Mouse (Mus musculus) forebrain, embryonic 10.5 days (tissue): ENCODE measurements at regions not wholly inside any gene's neighbourhood (a gene's known extent, or its start where the extent isn't known, plus 50 kb on each side); places are given as distances from the start of the nearest gene placed in this dataset.

Experiments used
- DNase-seq: peaks from one replicate; pipeline ENCODE4 v3.0.0-alpha.2; 2017; ENCODE audit warnings: low spot score; ENCODE audit errors: extremely low spot score
- H3K27ac ChIP-seq: fragments of 300-500 bp; sonication (generic); 2 replicates; pipeline ENCODE4 v1.5.1; 2016; ENCODE audit warnings: mild to moderate bottlenecking
- H3K27me3 ChIP-seq: fragments of 300-500 bp; sonication (generic); 2 replicates; pipeline ENCODE4 v1.6.1; 2016; ENCODE audit warnings: mild to moderate bottlenecking; ENCODE audit not compliant: poor library complexity, severe bottlenecking
- H3K36me3 ChIP-seq: fragments of 300-500 bp; sonication (generic); replicated peaks from 2 replicates; pipeline ENCODE4 v1.6.1; 2016; ENCODE audit warnings: mild to moderate bottlenecking, moderate library complexity
- H3K4me1 ChIP-seq: fragments of 300-500 bp; sonication (generic); 2 replicates; pipeline ENCODE4 v1.6.1; 2016
- H3K4me3 ChIP-seq: fragments of 300-500 bp; sonication (generic); 2 replicates; pipeline ENCODE4 v1.5.1; 2016; ENCODE audit warnings: mild to moderate bottlenecking, moderate library complexity
- H3K9me3 ChIP-seq: fragments of 300-500 bp; sonication (generic); 2 replicates; pipeline ENCODE4 v1.6.1; 2016; ENCODE audit warnings: mild to moderate bottlenecking, moderate library complexity
- WGBS: fragments of 180-500 bp; shearing (Covaris S2); methylation state at CpG from one replicate; pipeline ENCODE4 v1.1.7; 2016; 5-methylcytosine and 5-hydroxymethylcytosine counted together

DNA sequence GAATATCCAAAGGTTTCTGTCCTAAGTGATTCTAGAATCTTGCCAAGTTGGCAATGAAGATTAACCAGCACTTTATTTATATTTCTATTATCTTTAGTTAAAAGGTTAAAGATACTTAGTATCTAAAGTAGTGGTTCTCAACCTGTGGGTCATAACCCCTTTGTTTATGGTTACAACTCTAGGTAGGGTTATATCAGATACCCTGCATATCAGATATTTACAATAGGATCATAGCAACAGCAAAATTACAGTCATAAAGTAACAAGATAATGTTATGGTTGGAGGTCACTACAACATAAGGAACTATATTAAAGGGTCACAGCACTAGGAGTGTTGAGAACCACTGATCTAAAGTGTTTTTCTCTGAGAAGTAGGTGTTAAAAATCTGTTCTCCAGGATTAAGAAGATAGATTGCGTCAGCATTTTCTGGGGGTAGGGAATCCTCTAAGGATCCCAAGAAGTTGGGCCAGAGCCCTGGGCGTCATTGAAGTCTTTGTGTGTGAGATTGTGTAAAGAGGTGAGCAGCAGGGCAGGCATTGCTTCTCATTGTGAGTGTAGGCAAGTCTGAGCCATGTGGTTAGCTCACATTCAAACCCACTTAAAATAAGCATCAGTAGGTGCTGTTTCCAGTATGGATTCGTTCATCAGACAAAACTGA lies 201.6 kb downstream of the Klf6 start:
- no peak for DNase-seq
- 75% methylated on average over 3 of the region's 3 CpGs for WGBS
- Histone ChIP-seq H3K27ac (no peak overlapping the region), H3K4me3 (no peak overlapping the region), H3K36me3 (no peaks in the 10 kb centered on the region), H3K9me3 (no peaks in the 10 kb centered on the region), H3K4me1 (peaks cover 15% of the 10 kb centered on the region), H3K27me3 (no peaks in the 10 kb centered on the region)

DNA sequence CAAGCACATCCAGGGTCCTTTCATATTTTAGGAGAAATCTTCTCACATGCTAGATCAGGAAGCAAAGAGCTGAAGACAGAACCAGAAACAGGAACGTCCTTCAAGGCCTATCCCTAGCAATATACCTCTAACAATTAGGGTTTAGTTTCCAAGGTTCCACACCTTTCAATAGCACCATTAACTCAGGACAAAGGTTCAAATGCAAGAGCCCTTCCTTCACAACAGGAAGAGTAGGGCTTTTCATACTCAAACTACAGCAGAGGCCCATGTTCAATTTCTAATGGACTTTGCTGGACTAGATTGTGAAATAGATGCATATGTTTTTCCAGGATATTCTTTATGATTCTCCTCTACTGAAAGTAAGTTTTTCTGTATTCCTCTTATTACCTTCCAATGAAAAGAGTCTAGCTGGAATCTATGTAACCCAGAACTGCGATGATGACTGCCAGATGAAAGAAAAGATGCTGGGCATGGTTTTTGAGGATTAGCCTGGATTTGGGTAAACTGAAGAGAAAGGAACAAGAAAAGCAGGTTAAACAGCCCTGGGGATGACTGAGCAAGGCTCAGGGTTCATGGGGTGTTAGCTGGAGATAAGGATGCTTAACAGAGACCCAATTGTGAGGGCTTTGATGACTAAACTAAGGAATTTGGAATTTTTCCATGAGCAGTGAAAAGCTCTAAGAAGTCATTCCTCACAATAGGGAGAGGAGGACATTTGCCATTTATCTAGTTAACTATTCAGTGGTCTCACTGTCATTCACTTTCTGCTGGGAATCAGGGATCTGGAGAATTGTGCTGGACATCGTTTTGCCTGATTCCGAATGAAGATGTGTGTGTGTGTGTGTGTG lies 215.9 kb downstream of the Klf6 start:
- WGBS, result 67% methylated on average over 4 of the region's 4 CpGs
- H3K27ac ChIP-seq, result no peak overlapping the region
- no peaks in the 10 kb centered on the region for H3K36me3 ChIP-seq
- no peak for DNase-seq
- H3K27me3 ChIP-seq, result no peaks in the 10 kb centered on the region
- no peak overlapping the region for H3K4me3 ChIP-seq
- no peaks in the 10 kb centered on the region for H3K9me3 ChIP-seq
- no peaks in the 10 kb centered on the region for H3K4me1 ChIP-seq

DNA sequence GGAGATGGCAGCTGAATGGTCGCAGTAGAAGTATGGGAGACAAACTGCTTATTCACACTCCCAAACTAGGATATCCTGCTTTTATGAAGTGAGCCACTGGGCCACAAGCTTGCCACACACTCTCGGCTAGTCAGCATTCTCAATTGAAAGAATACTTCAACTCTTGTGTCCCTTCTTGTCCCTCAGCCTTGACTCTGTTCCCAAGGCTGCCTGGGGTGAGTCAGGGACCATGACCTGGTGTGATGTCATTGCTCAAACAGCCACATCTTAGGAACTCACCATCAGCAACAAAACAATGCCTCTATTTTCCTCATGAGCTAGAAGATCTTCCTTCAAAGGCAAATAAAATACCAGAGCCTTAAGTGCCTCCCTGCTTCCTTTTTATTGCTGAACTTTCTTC lies 224.6 kb downstream of the Klf6 start:
- Histone ChIP-seq H3K27me3 (no peaks in the 10 kb centered on the region), H3K36me3 (no peaks in the 10 kb centered on the region), H3K4me3 (no peak overlapping the region), H3K27ac (no peak overlapping the region), H3K9me3 (no peaks in the 10 kb centered on the region), H3K4me1 (no peaks in the 10 kb centered on the region)
- 74% methylated on average over 2 of the region's 2 CpGs for WGBS
- no peak for DNase-seq

- Histone ChIP-seq H3K4me1 (no peaks in the 10 kb centered on the region), H3K27me3 (no peaks in the 10 kb centered on the region), H3K4me3 (no peak overlapping the region), H3K36me3 (no peaks in the 10 kb centered on the region), H3K9me3 (no peaks in the 10 kb centered on the region), H3K27ac (no peak overlapping the region)
- WGBS, result 90% methylated on average over 7 of the region's 7 CpGs
- DNase-seq, result no peak
These were observed 247.9 kb downstream of the Klf6 start for GRCm38 (mm10) chr13:6109018-6109657.

- DNase-seq, result no peak
- no peaks in the 10 kb centered on the region for H3K9me3 ChIP-seq
- no peak overlapping the region for H3K4me3 ChIP-seq
- no peaks in the 10 kb centered on the region for H3K36me3 ChIP-seq
- no peaks in the 10 kb centered on the region for H3K4me1 ChIP-seq
- no peaks in the 10 kb centered on the region for H3K27me3 ChIP-seq
- WGBS, result 89% methylated on average over 1 of the region's 1 CpGs
- no peak overlapping the region for H3K27ac ChIP-seq
These were observed 258.4 kb downstream of the Klf6 start for GRCm38 (mm10) chr13:6119703-6120102.

DNA sequence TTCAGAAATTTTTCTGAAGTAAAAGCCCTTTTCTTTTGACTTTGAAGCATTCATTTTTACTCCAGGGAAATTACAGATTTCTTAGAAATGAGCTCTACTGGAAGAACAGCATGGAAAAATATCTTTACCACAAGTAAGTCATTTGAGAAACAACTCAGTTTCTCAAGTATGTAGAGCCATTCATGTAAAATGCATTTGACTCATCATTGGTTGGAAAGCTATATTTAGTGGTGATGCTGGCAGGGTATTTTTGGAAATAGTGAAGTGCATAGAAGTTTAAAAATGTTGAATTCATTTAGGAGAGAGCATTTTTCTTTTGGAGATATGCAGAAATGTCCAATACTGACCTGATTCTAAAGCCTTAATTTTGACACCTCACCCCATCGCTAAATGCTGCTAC lies 266.0 kb downstream of the Klf6 start:
- Histone ChIP-seq H3K36me3 (no peaks in the 10 kb centered on the region), H3K27me3 (no peaks in the 10 kb centered on the region), H3K27ac (no peak overlapping the region), H3K4me3 (no peak overlapping the region), H3K4me1 (no peaks in the 10 kb centered on the region), H3K9me3 (no peaks in the 10 kb centered on the region)
- WGBS, result 89% methylated on average over 1 of the region's 1 CpGs
- no peak for DNase-seq

- WGBS, result 82% methylated on average over 1 of the region's 1 CpGs
- Histone ChIP-seq H3K9me3 (no peaks in the 10 kb centered on the region), H3K4me1 (no peaks in the 10 kb centered on the region), H3K27me3 (no peaks in the 10 kb centered on the region), H3K27ac (no peak overlapping the region), H3K36me3 (no peaks in the 10 kb centered on the region), H3K4me3 (no peak overlapping the region)
- DNase-seq, result no peak
These were observed 267.6 kb downstream of the Klf6 start for GRCm38 (mm10) chr13:6128903-6129302.

GRCm38 (mm10) chr13:6131363-6131762 lies 270.1 kb downstream of the Klf6 start:
- H3K4me3 ChIP-seq, result no peak overlapping the region
- DNase-seq, result no peak
- H3K27ac ChIP-seq, result no peak overlapping the region
- no peaks in the 10 kb centered on the region for H3K4me1 ChIP-seq
- H3K9me3 ChIP-seq, result no peaks in the 10 kb centered on the region
- no peaks in the 10 kb centered on the region for H3K27me3 ChIP-seq
- WGBS, result 79% methylated on average over 2 of the region's 2 CpGs
- no peaks in the 10 kb centered on the region for H3K36me3 ChIP-seq

DNA sequence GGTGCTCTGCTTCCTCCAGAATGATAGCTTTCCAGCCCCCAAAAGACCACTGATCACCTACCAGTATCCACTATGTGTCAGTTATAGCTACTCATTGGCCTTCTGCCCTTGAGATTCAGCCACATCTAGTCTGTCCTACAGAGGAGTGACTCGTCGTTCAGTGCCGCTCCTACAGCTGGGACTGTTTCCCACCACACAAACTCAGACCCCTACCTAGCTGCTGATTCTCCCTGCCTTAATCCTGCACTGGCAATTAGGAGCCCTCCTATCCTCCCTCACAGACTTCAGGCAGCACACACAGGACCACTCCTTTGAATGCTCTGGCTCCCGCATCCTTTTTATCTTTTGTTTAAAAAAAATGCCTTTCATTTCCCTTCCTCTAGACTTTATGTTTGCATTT lies 275.9 kb downstream of the Klf6 start:
- H3K27ac ChIP-seq, result 0 out of 2 replicates have a peak overlapping the region, but pooled peaks have one; percentile 44
- peaks cover 13% of the 10 kb centered on the region for H3K4me1 ChIP-seq
- 14% methylated on average over 4 of the region's 4 CpGs for WGBS
- H3K27me3 ChIP-seq, result no peaks in the 10 kb centered on the region
- DNase-seq, result peak; percentile 19
- no peak overlapping the region for H3K4me3 ChIP-seq
- no peaks in the 10 kb centered on the region for H3K9me3 ChIP-seq
- no peaks in the 10 kb centered on the region for H3K36me3 ChIP-seq

DNA sequence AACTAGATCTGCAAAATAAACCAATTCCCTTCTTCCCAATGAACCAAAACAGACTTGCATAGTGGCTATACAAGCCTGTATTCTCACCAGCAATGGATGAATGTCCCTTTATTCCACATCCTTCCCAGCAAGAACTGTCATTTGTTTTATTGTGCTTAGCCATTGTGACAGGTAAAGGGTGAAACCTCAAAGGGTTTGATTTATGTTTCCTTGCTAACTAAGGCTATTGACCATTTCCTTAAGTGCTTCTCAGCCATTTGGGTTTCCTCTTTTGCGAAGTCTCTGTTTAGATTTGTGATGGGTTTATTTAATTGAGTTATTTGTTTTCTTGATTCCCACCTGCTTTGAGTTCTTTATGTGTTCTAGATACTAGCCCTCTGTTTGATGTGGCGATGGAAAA lies 281.5 kb downstream of the Klf6 start:
- DNase-seq, result no peak
- no peaks in the 10 kb centered on the region for H3K9me3 ChIP-seq
- WGBS, result 84% methylated on average over 2 of the region's 2 CpGs

DNA sequence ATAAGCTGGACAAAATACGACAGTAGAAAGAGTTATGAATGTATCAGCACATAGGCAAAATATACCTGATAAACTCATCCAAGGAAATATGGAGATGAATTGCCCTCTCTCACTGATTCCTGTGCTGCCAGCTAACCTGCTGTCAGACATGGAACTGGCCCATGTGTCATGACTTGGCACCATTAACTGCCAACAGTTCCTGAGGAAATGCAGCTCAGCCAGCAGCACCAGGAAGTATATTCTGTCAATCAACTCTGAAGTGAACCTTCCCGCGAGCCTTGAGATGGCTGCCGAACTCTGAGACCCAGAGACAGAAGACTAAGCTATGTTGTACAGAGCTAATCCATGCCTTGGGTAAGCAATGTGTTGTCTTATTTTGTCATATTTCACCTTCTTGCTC lies 292.4 kb downstream of the Klf6 start:
- Histone ChIP-seq H3K4me1 (peaks cover 19% of the 10 kb centered on the region), H3K36me3 (no peaks in the 10 kb centered on the region), H3K27me3 (no peaks in the 10 kb centered on the region), H3K4me3 (no peak overlapping the region), H3K9me3 (no peaks in the 10 kb centered on the region), H3K27ac (no peak overlapping the region)
- 94% methylated on average over 4 of the region's 4 CpGs for WGBS
- no peak for DNase-seq

More for the DNA sequence above, 281.5 kb downstream of the Klf6 start:
- peaks cover 3% of the 10 kb centered on the region for H3K4me1 ChIP-seq
- H3K4me3 ChIP-seq, result no peak overlapping the region
- H3K27ac ChIP-seq, result no peak overlapping the region
- H3K27me3 ChIP-seq, result no peaks in the 10 kb centered on the region
- H3K36me3 ChIP-seq, result no peaks in the 10 kb centered on the region

DNA sequence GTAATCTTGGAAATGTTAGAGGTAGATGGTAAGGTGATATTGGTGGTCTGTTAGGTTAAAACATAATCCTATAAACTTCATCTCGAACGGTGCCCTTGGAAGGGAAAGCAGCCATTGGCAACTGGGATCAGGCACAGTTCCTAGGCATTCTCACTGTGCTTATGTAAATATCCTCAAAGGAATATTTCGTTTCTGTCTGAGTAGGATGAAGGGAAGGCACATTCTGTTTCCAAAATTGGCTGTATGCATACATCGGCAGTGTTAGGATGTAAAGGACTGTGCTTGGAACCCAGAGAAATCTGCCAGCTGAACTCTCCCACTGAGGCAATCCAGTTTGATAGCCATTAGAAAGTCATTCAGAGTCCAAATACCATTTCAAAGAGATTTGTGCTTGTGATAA lies 294.9 kb downstream of the Klf6 start:
- Histone ChIP-seq H3K27me3 (no peaks in the 10 kb centered on the region), H3K4me1 (peaks cover 28% of the 10 kb centered on the region), H3K36me3 (no peaks in the 10 kb centered on the region), H3K27ac (no peak overlapping the region), H3K4me3 (no peak overlapping the region), H3K9me3 (no peaks in the 10 kb centered on the region)
- DNase-seq, result no peak
- WGBS, result 81% methylated on average over 4 of the region's 4 CpGs

- no peaks in the 10 kb centered on the region for H3K9me3 ChIP-seq
- H3K36me3 ChIP-seq, result no peaks in the 10 kb centered on the region
- no peaks in the 10 kb centered on the region for H3K27me3 ChIP-seq
- DNase-seq, result no peak
- no peak overlapping the region for H3K27ac ChIP-seq
- 54% methylated on average over 3 of the region's 3 CpGs for WGBS
- H3K4me3 ChIP-seq, result no peak overlapping the region
- H3K4me1 ChIP-seq, result peaks cover 28% of the 10 kb centered on the region
These were observed 295.7 kb downstream of the Klf6 start for GRCm38 (mm10) chr13:6157029-6157428.
